Mouse (Mus musculus) stomach, postnatal 0 days (tissue): ENCODE measurements around the gene Gm11273. TPM values are rescaled to one million over a fixed set of nuclear protein-coding genes. Genes with fewer than 3 reads are reported as not detected.
"Not testable (repeated sequence)": the region's sequence is repeated elsewhere in the genome, so short reads cannot be mapped to it uniquely, and the experiment has no call there.

Source experiments
- ATAC-seq: fragments of 200-750 bp; cut with Nextera tagmentation; 2 replicates; pipeline ENCODE4 v1.8.0; 2017; ENCODE audit not compliant: low FRiP score, low TSS enrichment
- DNase-seq: peaks from one replicate; pipeline ENCODE4 v3.0.0-alpha.2; 2016; ENCODE audit warnings: low spot score
- H3K27ac ChIP-seq: fragments of 300-500 bp; sonication (generic); replicated peaks from 2 replicates; pipeline ENCODE4 v1.5.1; 2014; ENCODE audit warnings: mild to moderate bottlenecking, control low read depth
- H3K27me3 ChIP-seq: fragments of 300-500 bp; sonication (generic); 2 replicates; pipeline ENCODE4 v1.6.1; 2014; ENCODE audit warnings: low read length; ENCODE audit not compliant: control insufficient read depth, insufficient read depth
- H3K36me3 ChIP-seq: fragments of 300-500 bp; sonication (generic); 2 replicates; pipeline ENCODE4 v1.6.1; 2014; ENCODE audit warnings: low read length, mixed read lengths; ENCODE audit not compliant: control insufficient read depth, insufficient read depth
- H3K4me1 ChIP-seq: fragments of 300-500 bp; sonication (generic); replicated peaks from 2 replicates; pipeline ENCODE4 v1.6.1; 2014; ENCODE audit warnings: antibody characterized with exemption; ENCODE audit not compliant: control insufficient read depth, insufficient read depth
- H3K4me2 ChIP-seq: fragments of 300-500 bp; sonication (generic); replicated peaks from 2 replicates; pipeline ENCODE4 v1.6.1; 2014; ENCODE audit warnings: low read depth, mild to moderate bottlenecking, control low read depth, moderate library complexity
- H3K4me3 ChIP-seq: fragments of 300-500 bp; sonication (generic); 2 replicates; pipeline ENCODE4 v1.5.1; 2014; ENCODE audit warnings: low read depth, low read length, control low read depth
- H3K9ac ChIP-seq: fragments of 300-500 bp; sonication (generic); 2 replicates; pipeline ENCODE4 v1.6.1; 2014; ENCODE audit warnings: mild to moderate bottlenecking, low read length, control low read depth, mixed read lengths
- H3K9me3 ChIP-seq: fragments of 300-500 bp; sonication (generic); 2 replicates; pipeline ENCODE4 v1.6.1; 2016; ENCODE audit warnings: low read length; ENCODE audit not compliant: control insufficient read depth
- CTCF ChIP-seq: IDR thresholded peaks from 2 replicates; pipeline ENCODE4 v1.5.1; 2016; ENCODE audit warnings: antibody characterized with exemption, low read depth, mild to moderate bottlenecking, moderate library complexity
- EP300 ChIP-seq: optimal IDR thresholded peaks from 2 replicates; pipeline ENCODE3; 2016; ENCODE audit warnings: antibody characterized with exemption
- WGBS: fragments of 180-500 bp; shearing (Covaris S2); extraction: QIAGEN DNeasy Blood & Tissue Kit; methylation state at CpG from one replicate; pipeline ENCODE4 v1.1.7; 2014; 5-methylcytosine and 5-hydroxymethylcytosine counted together
- polyA plus RNA-seq: library from polyadenylated mRNA; unstranded; fragments of >200 nt; fragmentation: Nextera tagmentation; extraction: Ambion mirVana; gene quantifications from 2 replicates; pipeline ENCODE4 v1.2.1, GENCODE M21; 2015

Gm11273 gene
- 12.3 and 12.9 TPM in 2 replicates for polyA plus RNA-seq

DNA sequence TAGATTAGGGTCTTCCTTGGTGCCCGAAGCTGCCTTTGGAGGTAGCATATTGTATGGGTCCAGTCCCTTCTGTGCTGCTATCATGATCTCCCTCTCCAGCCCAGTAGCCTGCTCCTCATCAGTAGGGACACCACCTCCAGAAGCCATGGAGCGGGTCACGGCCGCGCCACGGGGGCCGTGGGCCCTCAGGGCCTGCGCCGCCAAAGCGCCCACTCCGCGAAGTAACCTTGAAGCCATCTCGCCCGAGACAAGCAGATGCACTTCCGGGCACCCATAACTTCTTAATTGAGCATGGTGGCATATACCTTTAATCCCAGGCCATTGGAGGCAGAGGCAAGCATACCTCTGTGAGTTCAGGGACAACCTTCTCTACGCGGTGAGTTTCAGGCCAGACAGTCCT lies at the start of gene Gm11273:
Gene Gm11273 (minus strand): TSS at position 237 of the 400 bp plus-strand sequence.
- not testable (repeated sequence) for H3K4me3 ChIP-seq, DNase-seq, H3K4me1 ChIP-seq, H3K36me3 ChIP-seq, H3K9me3 ChIP-seq, H3K27ac ChIP-seq, H3K27me3 ChIP-seq, H3K9ac ChIP-seq, ATAC-seq, H3K4me2 ChIP-seq
- WGBS: 95% methylated on average over 17 of the region's 17 CpGs

GRCm38 (mm10) chr13:21550416-21551110 lies 49.3 kb upstream of the Gm11273 start:
- Histone ChIP-seq H3K27me3 (no peaks in the 10 kb centered on the region), H3K4me3 (no peak overlapping the region), H3K9me3 (no peaks in the 10 kb centered on the region), H3K4me1 (no peaks in the 10 kb centered on the region), H3K4me2 (no peak overlapping the region), H3K9ac (no peak overlapping the region), H3K27ac (no peak overlapping the region), H3K36me3 (no peaks in the 10 kb centered on the region)
- DNase-seq: no peak
- ATAC-seq: no peak
- TF ChIP-seq EP300 (no peak), CTCF (no peak)
- 40% methylated on average over 3 of the region's 3 CpGs for WGBS

GRCm38 (mm10) chr13:21549487-21549886 lies 48.3 kb upstream of the Gm11273 start:
- Histone ChIP-seq H3K27ac (no peak overlapping the region), H3K9ac (no peak overlapping the region), H3K4me3 (no peak overlapping the region), H3K27me3 (no peaks in the 10 kb centered on the region), H3K36me3 (no peaks in the 10 kb centered on the region), H3K9me3 (no peaks in the 10 kb centered on the region), H3K4me2 (no peak overlapping the region), H3K4me1 (no peaks in the 10 kb centered on the region)
- TF ChIP-seq CTCF: no peak
- DNase-seq (no peak), ATAC-seq (no peak)
- WGBS: 88% methylated on average over 3 of the region's 3 CpGs

- TF ChIP-seq EP300 (no peak), CTCF (no peak)
- ATAC-seq: no peak
- no peak within 1 kb of the TSS for H3K9ac ChIP-seq
- no peaks in the 10 kb centered on the region for H3K9me3 ChIP-seq
- H3K4me1 ChIP-seq: no peaks in the 10 kb centered on the region
- DNase-seq: no peak
- no peak within 1 kb of the TSS for H3K27ac ChIP-seq
- no peak within 1 kb of the TSS for H3K4me3 ChIP-seq
- H3K36me3 ChIP-seq: no peaks in the 10 kb centered on the region
- no peaks in the 10 kb centered on the region for H3K27me3 ChIP-seq
- H3K4me2 ChIP-seq: no peak within 1 kb of the TSS
- 64% methylated on average over 1 of the region's 1 CpGs for WGBS
Measured at GRCm38 (mm10) chr13:21542708-21543107, 41.5 kb upstream of the Gm11273 start, which contains the start of gene Olfr1366. Olfr1366 (minus strand) TSS chr13:21542808.

- no peaks in the 10 kb centered on the region for H3K27me3 ChIP-seq
- TF ChIP-seq CTCF (no peak), EP300 (no peak)
- peak within 1 kb of the TSS; percentile 95 for H3K9ac ChIP-seq
- no peaks in the 10 kb centered on the region for H3K4me1 ChIP-seq
- under 1% methylated on average over 39 of the region's 39 CpGs for WGBS
- H3K4me3 ChIP-seq: peak within 1 kb of the TSS; percentile 84
- H3K36me3 ChIP-seq: no peaks in the 10 kb centered on the region
- peak within 1 kb of the TSS; percentile 39 for H3K4me2 ChIP-seq
- ATAC-seq (peak; percentile 97), DNase-seq (peak; percentile 92)
- no peaks in the 10 kb centered on the region for H3K9me3 ChIP-seq
- H3K27ac ChIP-seq: peak within 1 kb of the TSS; percentile 93
Measured at GRCm38 (mm10) chr13:21530781-21531201, 29.6 kb upstream of the Gm11273 start, which contains the start of gene Zkscan8. Zkscan8 (minus strand) TSS chr13:21531120.

DNA sequence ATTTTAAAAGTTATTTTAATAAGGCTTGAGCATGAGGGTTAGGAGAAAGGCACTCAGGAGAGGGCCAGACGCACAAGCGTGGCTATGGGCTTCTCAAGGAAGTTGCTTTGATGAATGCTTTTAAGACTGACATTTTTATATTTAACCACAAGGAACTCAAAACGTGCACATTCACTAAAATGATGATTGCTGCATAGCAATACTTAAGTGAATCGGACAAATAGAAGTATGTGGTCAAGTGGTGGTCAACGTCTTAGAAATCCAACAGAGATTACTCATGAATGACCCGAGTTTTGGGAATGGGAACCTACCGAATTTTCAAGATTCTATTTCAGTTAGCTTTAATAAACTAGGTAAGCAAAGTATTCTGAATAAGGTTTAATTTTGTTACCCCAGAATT lies 28.9 kb upstream of the Gm11273 start:
- Histone ChIP-seq H3K27ac (no peak overlapping the region), H3K4me3 (peak overlapping the region; percentile 84), H3K36me3 (0 out of 2 replicates have a peak, but pooled peaks cover under 1% of the 10 kb centered on the region), H3K9me3 (no peaks in the 10 kb centered on the region), H3K9ac (no peak overlapping the region), H3K4me1 (no peaks in the 10 kb centered on the region), H3K4me2 (peak overlapping the region; percentile 34), H3K27me3 (no peaks in the 10 kb centered on the region)
- DNase-seq (no peak), ATAC-seq (no peak)
- 39% methylated on average over 7 of the region's 7 CpGs for WGBS
- TF ChIP-seq CTCF (no peak), EP300 (no peak)
